Mouse (Mus musculus): ENCODE results near the gene Btn2a2. TPM values are rescaled to one million over a fixed set of nuclear protein-coding genes. Genes with fewer than 3 reads are reported as not detected.

Gene Btn2a2
- polyA plus RNA-seq (2021; fragmentation: Nextera tagmentation): 0.49 and 0.70 TPM in 2 replicates
- long read RNA-seq, experiment 1, transcript Btn2a2-203 (8 exons, 2,370 nt): major isoform, 7 of 14 reads
- long read RNA-seq, experiment 1, partial matches to known transcripts: 0 of 14 reads
- long read RNA-seq, experiment 1, other reads (novel, unspliced or antisense): 6 of 14 reads
- long read RNA-seq, experiment 2: 0 reads

DNA sequence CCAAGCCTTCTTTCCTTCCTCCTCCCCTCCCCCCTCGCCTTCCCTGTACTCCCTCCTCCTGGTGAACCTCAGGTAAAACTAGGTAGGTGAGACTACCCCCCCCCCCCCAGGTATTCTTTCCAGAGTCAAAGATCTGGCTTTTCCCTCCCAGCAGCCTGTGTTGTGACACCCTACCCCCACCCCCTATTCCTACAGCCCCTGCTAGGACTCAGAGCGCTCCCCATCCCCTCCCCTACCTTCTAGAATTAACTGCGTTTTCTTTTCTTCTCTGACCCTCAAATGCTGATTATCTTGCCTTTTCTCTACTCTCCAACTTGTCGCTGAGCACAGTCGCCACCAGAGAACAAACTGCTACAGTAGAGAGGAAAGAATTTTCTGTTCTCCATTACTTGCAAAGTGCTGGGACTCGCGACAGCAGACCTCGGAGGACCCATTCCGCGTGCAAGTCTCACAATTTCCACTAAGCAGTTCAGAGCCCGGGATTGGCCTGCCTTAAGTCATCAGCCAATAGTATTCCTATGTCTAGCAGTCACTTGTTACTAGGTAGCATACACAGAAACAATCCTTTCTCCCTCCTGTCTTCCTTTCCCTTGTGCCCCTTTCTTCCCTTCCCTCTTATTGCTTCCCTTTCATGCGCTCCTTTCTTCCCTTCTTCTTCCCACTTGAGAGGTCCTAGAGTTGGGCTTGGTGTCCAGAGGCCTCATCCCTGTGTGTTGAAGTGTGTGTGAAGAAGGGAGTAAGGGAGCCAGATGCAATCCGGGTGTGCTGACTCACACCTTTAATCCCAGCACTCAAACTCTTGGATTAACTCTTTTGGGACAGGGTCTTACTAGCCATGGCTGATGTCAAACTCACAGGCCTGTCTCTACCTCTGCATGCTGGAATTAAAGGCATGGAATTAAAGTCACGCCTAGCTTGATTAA, at the start of gene Btn2a2:
Gene Btn2a2 (minus strand): TSS at position 458 of the 923 bp plus-strand sequence.

DNA sequence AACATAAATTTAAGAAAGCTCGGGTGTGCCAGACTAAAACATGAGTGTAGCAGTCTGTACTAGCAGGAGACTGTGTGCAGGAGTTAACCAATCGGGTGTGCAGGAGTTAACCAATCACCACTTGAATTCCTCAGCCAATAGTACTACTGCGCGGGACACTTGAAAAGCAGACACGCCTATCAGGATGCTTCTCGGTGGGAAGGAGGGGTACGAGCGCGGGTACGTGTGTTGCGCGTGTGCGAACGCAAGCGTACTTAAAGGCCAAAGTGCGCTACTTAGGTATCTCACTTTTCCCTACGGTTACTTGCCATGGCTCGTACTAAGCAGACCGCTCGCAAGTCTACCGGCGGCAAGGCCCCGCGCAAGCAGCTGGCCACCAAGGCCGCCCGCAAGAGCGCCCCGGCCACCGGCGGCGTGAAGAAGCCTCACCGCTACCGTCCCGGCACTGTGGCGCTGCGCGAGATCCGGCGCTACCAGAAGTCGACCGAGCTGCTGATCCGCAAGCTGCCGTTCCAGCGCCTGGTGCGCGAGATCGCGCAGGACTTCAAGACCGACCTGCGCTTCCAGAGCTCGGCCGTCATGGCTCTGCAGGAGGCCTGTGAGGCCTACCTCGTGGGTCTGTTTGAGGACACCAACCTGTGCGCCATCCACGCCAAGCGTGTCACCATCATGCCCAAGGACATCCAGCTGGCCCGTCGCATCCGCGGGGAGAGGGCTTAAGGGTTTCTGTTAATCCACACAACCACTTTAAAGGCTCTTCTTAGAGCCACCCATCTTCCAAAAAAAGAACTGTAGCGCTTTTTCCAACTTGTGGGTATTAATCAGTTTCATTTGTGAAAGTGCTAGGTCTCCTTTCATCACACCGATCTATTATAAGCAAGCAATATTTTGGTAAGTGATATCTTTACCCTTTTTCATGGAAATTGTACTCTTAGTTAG, 46.7 kb upstream of the Btn2a2 start, which contains the start of gene Hist1h3g:
Gene Hist1h3g (plus strand): TSS at position 286 of the 939 bp plus-strand sequence.

DNA sequence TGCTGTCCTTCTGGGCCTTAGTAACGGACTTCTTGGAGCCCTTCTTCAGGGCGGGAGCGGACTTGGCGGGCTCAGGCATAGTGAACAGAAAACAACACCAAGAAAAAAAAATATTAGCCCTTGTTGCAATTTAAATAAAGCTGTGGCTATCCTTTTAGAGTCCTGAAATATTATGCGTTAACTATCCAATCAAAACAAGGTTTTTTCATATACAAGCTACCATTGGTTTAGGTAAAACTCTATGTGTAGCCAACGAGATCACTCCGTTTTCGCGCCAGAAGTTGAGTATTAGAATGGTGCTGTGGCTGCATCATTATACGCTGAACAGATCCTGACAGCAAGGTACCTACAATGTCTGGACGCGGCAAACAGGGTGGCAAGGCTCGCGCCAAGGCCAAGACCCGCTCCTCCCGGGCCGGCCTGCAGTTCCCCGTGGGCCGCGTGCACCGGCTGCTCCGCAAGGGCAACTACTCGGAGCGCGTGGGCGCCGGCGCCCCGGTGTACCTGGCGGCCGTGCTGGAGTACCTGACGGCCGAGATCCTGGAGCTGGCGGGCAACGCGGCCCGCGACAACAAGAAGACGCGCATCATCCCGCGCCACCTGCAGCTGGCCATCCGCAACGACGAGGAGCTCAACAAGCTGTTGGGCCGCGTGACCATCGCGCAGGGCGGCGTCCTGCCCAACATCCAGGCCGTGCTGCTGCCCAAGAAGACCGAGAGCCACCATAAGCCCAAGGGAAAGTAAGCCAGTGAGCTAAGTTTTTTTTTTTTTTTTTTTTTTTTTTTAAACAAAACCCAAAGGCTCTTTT, 45.1 kb upstream of the Btn2a2 start, which contains the start of gene Hist1h2af:
Gene Hist1h2af (plus strand): TSS at position 347 of the 808 bp plus-strand sequence.

DNA sequence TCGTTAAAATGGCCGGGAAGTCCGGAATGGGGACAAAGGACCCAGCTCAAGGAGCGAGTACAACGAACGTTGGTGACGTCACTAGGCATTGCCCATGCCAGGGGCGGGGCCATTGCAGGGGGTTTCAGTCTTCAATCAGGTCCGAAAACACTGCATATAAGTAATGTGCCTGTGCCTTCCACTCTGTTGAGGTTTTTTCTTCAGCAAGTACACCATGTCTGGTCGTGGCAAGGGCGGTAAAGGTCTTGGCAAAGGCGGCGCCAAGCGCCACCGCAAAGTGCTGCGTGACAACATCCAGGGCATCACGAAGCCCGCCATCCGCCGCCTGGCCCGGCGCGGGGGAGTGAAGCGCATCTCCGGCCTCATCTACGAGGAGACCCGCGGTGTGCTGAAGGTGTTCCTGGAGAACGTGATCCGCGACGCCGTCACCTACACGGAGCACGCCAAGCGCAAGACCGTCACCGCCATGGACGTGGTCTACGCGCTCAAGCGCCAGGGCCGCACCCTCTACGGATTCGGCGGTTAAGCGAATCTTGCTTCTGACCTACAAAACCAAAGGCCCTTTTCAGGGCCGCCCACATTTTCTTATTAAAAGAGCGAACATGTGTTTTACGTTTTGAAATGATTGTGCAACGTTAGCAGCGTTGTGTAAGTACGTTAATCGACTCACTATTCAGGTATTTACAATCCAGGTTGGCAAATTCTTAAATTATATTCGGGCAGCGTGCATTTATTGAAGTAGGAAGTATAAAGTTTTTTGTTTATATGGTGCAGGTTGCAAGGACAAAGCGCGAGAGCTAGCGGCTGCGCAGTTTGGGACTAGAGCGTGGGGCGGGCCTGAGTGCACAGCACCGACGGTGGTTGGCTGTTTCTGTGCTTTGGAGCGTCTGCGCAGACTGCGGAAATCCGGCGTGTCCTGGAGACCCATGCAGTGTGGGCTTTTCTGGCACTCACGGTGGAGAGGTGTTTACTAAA, 42.5 kb upstream of the Btn2a2 start, which contains the start of gene Hist1h4h:
Gene Hist1h4h (plus strand): TSS at position 150 of the 975 bp plus-strand sequence.

DNA sequence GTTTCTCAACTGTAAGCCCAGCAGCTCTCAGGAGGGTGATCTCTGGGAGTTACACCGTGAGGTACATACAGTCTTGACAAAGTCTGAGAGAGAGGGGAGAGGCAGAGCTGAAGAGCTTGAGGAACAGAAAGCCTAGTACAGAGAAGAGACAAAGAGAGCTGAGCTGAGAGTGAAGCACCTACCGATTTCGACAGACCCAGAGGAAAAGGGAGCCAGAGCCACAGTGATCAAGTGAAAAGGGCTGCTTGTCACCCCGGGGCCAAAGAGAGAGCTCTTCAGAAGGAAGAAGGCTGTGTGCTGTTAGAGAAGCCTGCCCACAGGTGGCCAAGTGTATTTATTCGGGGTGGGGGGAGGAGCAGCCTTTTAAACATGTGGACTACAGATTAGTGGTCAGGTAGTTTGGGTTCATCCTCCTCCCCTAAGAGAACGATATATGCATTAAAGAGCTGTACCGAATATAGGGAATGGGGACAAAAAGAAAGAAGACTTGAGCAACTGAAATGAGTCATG, 23.0 kb downstream of the Btn2a2 start, which contains the start of gene Btn1a1:
Gene Btn1a1 (minus strand): TSS at position 302 of the 510 bp plus-strand sequence.

Other genes with a start within 250 kb of the Btn2a2 start
- gene Vmn1r223, start 241.7 kb downstream of the Btn2a2 start, polyA plus RNA-seq (2021; fragmentation: Nextera tagmentation): not detected in 2 replicates
- 11.4 and 15.5 TPM in 2 replicates for gene Zfp322a, start 119.6 kb downstream of the Btn2a2 start, polyA plus RNA-seq (2021; fragmentation: Nextera tagmentation)
- 7.6 and 8.6 TPM in 2 replicates for gene Abt1, start 65.0 kb downstream of the Btn2a2 start, polyA plus RNA-seq (2021; fragmentation: Nextera tagmentation)
- gene Btn1a1, start 23.0 kb downstream of the Btn2a2 start, polyA plus RNA-seq (2021; fragmentation: Nextera tagmentation): 0.03 TPM in 1 of 2 replicates, not detected in the other
- gene Hist1h4h, start 42.2 kb upstream of the Btn2a2 start, polyA plus RNA-seq (2021; fragmentation: Nextera tagmentation): 37.4 and 58.8 TPM in 2 replicates
- 0.54 TPM in 1 of 2 replicates, not detected in the other for gene Hist1h2af, start 45.0 kb upstream of the Btn2a2 start, polyA plus RNA-seq (2021; fragmentation: Nextera tagmentation)
- gene Hist1h3g, start 46.6 kb upstream of the Btn2a2 start, polyA plus RNA-seq (2021; fragmentation: Nextera tagmentation): not detected in 2 replicates
- 0.20 and 0.25 TPM in 2 replicates for gene Hist1h2bh, start 54.5 kb upstream of the Btn2a2 start, polyA plus RNA-seq (2021; fragmentation: Nextera tagmentation)
- gene Hist1h3f, start 55.2 kb upstream of the Btn2a2 start, polyA plus RNA-seq (2021; fragmentation: Nextera tagmentation): 0.13 and 0.29 TPM in 2 replicates
- not detected in 2 replicates for gene Hist1h4f, start 62.8 kb upstream of the Btn2a2 start, polyA plus RNA-seq (2021; fragmentation: Nextera tagmentation)
- 0.02 and 0.05 TPM in 2 replicates for gene Hist1h1d, start 64.4 kb upstream of the Btn2a2 start, polyA plus RNA-seq (2021; fragmentation: Nextera tagmentation)
- gene Hist1h3e, start 73.5 kb upstream of the Btn2a2 start, polyA plus RNA-seq (2021; fragmentation: Nextera tagmentation): 0.88 and 1.3 TPM in 2 replicates
- gene Hist1h2ae, start 82.4 kb upstream of the Btn2a2 start, polyA plus RNA-seq (2021; fragmentation: Nextera tagmentation): 4.0 and 7.7 TPM in 2 replicates
- 1.3 and 2.6 TPM in 2 replicates for gene Hist1h2bg, start 82.5 kb upstream of the Btn2a2 start, polyA plus RNA-seq (2021; fragmentation: Nextera tagmentation)
- 0.73 TPM in 1 of 2 replicates, not detected in the other for gene Hist1h2bf, start 85.3 kb upstream of the Btn2a2 start, polyA plus RNA-seq (2021; fragmentation: Nextera tagmentation)
- gene Hist1h2ad, start 85.5 kb upstream of the Btn2a2 start, polyA plus RNA-seq (2021; fragmentation: Nextera tagmentation): 0.59 TPM in 1 of 2 replicates, not detected in the other
- 0.18 and 0.33 TPM in 2 replicates for gene Hist1h3d, start 86.9 kb upstream of the Btn2a2 start, polyA plus RNA-seq (2021; fragmentation: Nextera tagmentation)
- 6.4 and 8.7 TPM in 2 replicates for gene Hist1h4d, start 92.7 kb upstream of the Btn2a2 start, polyA plus RNA-seq (2021; fragmentation: Nextera tagmentation)
- 3.2 TPM in 2 replicates for gene Hist1h2be, start 132.3 kb upstream of the Btn2a2 start, polyA plus RNA-seq (2021; fragmentation: Nextera tagmentation)
- gene Hist1h1e, start 133.7 kb upstream of the Btn2a2 start, polyA plus RNA-seq (2021; fragmentation: Nextera tagmentation): 7.8 and 10.6 TPM in 2 replicates
- gene Hist1h2ac, start 195.1 kb upstream of the Btn2a2 start, polyA plus RNA-seq (2021; fragmentation: Nextera tagmentation): 0.88 and 1.6 TPM in 2 replicates
- gene Hist1h2bc, start 195.3 kb upstream of the Btn2a2 start, polyA plus RNA-seq (2021; fragmentation: Nextera tagmentation): 101 and 115 TPM in 2 replicates
- gene Hist1h1t, start 207.0 kb upstream of the Btn2a2 start, polyA plus RNA-seq (2021; fragmentation: Nextera tagmentation): not detected in 2 replicates
- 2.1 and 4.0 TPM in 2 replicates for gene Hist1h4c, start 209.6 kb upstream of the Btn2a2 start, polyA plus RNA-seq (2021; fragmentation: Nextera tagmentation)
- gene Hfe, start 222.0 kb upstream of the Btn2a2 start, polyA plus RNA-seq (2021; fragmentation: Nextera tagmentation): 3.9 and 4.3 TPM in 2 replicates
- gene Hist1h1c, start 250.0 kb upstream of the Btn2a2 start, polyA plus RNA-seq (2021; fragmentation: Nextera tagmentation): 7.4 and 7.6 TPM in 2 replicates

All from left cerebral cortex, adult 6 months (tissue).